Mouse (Mus musculus): ENCODE measurements around the gene Was.
"Not testable (repeated sequence)": the region's sequence is repeated elsewhere in the genome, so short reads cannot be mapped to it uniquely, and the experiment has no call there.

Was gene

DNA sequence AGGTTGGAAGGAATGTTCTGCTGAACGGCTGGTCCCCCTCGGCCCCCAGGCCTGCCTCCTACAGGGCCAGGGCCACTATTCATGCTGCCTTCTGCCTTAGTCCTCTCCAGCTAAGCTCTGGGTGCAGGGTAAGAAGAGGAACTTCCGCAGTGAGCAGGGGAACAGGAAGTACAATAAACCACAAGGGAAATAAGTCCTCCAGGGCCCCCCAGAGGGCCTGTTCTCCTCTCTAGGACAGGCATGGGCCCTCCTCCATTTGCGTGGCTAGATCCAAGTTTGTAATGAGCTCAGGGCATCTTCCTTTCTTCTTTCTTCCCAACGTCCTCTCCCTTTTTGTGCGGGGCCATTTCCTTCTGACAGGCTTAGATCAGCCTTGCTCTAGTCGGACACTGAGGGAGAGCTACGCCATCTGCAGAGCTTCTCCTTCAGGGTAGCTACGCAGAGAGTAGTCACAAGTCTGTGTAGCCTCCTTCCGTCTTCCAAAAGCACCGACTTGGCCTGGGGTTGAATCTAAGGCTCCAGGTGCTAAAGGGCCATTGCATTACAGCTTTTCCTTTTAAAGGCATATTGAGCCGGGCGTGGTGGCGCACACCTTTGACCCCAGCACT is at the start of gene Was:
Gene Was (minus strand): TSS at position 153 of the 608 bp plus-strand sequence.
- no peak for DNase-seq (ENCODE audit: low read depth, low spot score)

- DNase-seq (ENCODE audit: low read depth, low spot score): no peak
Observed at GRCm38 (mm10) chrX:8139480-8139879, 49.2 kb upstream of the Was start.

DNA sequence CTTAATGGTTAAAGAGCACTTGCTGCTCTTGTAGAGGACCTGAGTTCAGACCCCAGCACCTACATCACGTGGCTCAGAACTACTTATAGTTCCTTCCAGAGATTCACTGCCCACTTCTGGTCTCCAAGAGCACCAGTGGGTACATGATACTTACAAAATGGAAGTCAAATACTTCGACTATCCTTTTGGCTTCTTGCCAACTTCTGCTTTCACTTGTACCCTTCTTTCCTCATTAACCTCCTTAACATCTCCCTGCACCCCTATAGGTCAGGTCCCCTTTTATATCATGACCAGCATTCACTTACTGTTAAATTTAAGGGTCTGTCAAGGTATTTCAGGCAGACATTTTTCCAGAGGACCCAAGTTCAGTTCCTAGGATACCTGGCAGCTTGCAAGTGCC is 45.6 kb upstream of the Was start:
- DNase-seq (ENCODE audit: low read depth, low spot score): no peak

DNA sequence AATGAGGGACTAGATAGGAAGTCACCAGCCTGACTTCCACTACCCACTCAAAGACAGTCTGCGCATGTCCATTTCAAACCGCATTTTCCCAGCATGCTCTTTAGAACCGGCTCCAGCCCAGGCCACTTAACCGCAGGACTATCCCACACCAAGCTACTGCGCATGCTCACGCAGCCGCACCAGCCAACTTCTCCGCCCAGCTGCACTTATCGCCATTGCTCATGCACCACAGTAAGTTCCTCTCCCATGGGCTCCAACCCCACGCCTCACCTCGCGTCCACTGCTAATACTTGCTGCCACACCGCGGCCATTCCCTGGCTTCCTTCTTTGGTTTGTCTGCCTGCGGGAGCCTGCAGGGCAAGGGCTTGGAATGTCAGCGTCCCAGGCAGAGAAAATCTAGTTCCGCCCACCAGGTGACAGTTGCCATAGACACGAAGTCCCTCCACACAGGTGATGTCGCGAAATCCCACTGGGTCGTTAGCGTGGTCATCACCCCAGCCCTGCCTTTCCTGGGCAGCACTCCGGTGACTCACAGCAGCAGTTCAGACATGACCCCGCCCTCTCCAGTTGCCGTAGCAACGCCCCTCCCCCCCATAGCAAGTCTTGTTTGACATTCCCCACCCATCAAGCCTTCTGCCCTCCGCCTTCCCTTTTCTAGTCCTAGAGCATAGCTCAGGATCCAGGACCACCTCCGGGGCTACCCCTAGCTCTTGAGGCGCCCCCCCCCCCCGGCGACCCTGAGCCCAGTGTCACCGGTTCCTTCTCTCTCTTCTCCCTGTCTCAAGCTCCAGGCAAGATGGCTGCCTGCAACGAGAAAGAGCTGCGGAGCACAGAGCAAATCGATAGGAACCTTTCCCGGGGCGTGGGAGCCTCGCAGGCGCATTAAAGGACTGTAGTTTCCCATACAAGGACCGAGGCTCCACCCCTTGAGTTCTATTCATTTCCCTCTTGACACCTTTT is 42.0 kb upstream of the Was start, which contains the start of gene Wdr13:
Gene Wdr13 (minus strand): TSS at position 876 of the 960 bp plus-strand sequence.
- DNase-seq (ENCODE audit: low read depth, low spot score): peak; percentile 54

GRCm38 (mm10) chrX:8131393-8131792 is 41.1 kb upstream of the Was start:
- DNase-seq (ENCODE audit: low read depth, low spot score): no peak

DNA sequence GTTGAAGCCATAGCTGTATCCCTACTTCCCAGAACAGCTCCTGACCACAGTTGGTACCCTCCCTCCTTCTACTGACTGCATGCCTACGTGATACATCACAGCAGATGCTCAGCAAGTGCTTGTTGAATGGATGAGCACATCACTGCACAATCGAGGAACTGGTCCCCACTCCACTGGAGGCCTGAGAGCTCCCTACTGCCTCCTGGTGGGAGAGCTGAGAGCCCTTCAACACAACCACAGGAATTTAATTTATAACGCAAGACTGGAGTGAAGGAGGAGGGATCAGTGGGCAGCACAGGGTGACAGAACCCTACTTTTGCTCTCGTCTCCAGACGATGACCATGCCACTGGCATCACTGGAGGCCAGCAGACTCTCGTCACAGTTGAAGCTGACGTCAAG is 34.9 kb upstream of the Was start:
- no peak for DNase-seq (ENCODE audit: low read depth, low spot score)

DNA sequence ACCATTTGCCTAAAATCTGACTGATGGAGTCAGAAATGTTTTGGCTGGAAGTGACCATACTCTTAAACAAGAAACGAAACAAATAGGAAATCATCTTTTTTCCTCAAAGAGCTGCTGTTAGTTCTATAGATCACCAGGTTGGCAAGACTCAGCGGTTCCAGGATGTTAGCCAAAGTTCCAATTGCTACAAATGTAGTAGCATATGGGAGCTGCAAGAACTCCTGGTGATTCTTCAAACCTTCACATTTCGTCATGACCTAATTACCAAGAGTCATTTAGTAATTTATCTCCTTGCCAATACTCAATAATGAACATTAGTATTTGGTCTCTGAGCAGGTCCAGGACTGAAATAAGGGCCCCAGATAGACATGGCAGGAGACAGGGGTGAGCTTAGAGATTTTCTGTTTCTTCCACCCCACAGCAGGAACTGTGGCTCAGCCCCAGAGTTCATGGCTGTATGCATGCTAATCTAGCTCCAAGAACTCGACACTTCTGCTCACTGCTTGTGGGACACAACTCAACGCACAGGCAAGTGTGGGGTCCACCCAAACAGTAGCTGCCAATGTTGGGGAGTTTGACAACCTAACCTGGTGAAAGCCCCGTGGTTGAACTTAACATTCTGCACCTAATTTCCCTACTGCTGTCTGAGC is 33.6 kb upstream of the Was start:
- DNase-seq (ENCODE audit: low read depth, low spot score): no peak

- no peak for DNase-seq (ENCODE audit: low read depth, low spot score)
Observed at GRCm38 (mm10) chrX:8117264-8117663, 27.0 kb upstream of the Was start.

DNA sequence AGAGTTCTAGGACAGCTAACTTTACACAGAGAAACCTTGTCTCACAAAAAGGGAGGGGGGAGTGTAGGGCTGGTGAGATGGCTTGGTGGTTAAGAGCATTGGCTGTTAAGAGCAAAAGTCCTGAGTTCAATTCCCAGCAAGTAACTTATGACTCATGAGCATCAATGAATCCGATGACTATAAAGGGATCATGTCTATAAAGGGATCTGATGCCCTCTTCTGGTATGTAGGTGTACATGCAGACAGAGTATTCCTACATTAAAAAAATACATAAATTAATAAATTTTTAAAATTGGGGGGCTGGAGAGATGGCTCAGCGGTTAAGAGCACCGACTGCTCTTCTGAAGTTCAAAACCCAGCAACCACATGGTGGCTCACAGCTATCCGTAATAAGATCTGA is 25.0 kb upstream of the Was start:
- DNase-seq (ENCODE audit: low read depth, low spot score): no peak

DNA sequence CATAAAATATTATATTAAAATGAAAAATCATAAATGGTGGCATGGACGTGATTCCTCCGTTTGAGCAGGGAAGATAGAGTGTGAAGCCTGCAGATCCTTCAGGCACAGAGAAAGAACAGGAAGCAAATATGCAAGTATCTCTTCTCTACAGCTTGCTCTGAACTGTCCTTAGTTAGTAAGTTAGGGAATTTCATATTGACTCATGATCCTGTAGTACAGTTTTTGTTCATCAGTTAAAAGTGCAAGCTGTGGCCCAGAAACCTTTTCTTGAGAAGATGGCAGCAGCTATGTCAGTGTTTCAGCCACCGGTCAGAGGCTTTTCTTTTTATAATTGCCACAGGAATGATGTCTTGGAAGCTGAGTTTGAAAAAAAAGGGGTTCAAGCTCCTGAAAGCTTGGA is 14.7 kb upstream of the Was start:
- DNase-seq (ENCODE audit: low read depth, low spot score): no peak

- no peak for DNase-seq (ENCODE audit: low read depth, low spot score)
Observed at GRCm38 (mm10) chrX:8102213-8102668, 11.9 kb upstream of the Was start.

DNA sequence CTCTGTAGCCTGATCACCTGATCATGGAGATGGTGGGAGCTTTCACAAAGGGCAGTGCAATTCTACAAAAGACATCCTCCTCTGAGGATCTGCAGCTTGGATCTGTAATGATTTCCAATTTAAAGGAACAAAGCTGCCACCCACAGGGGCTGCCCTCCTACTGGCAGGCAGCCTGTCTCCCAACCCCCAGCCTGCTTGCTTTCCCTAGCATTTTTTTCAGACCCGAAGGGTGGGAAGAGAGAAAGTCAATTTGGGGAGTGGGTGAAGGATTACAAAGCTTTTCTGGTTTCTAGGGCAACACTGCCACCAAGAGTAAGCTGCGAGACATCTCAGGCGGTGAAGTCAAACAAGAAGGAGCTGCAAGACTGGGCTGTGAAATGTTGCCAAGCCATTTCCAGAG is 10.7 kb upstream of the Was start:
- peak; percentile 31 for DNase-seq (ENCODE audit: low read depth, low spot score)

- DNase-seq (ENCODE audit: low read depth, low spot score): no peak
Observed at GRCm38 (mm10) chrX:8099435-8099834, 9.1 kb upstream of the Was start.

DNA sequence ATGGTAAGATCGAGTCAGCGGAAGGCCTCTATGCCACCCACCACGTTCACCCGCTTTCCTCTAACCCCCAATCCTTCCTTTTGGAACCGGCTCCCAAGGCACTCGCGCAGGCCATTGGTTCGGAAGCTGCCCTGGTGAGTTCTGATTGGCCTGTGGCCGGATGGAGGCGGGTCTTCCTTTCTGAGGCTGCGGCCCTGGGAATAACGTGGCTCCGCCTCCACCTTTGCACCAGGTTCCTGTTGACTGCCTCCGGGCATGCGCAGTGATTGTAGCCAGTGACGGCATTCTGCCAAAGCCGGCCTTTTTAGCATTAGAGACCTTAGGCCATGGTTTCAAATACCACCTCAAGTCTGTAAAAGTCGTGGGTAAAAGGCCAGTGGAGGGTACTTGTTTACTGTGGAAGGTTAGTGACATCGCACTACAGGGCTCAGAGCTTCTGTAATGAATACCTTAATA is 6.5 kb upstream of the Was start:
- peak; percentile 78 for DNase-seq (ENCODE audit: low read depth, low spot score)

- DNase-seq (ENCODE audit: low read depth, low spot score): not testable (repeated sequence)
Observed at GRCm38 (mm10) chrX:8096068-8096786, 5.9 kb upstream of the Was start.

DNA sequence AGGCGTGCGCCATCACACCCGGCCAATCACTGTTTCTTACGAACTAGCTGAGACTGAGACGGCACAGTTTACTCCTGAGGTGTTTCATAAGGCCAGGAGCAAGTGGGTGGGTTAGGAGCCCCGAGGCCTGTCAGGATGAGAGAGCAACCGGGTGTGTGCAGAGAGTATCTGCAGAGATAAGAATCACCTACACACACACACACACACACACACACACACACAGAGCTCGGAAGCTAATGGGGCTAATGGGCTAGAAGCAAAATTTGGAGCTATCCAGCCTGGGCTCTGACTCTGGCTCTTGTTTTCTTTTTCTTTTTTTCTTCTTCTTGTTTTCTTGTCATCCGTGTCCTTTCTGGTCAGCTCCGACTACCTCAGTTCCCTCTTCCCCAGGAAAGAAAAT is 5.2 kb upstream of the Was start:
- DNase-seq (ENCODE audit: low read depth, low spot score): no peak

GRCm38 (mm10) chrX:8090954-8091347 is 653 bp upstream of the Was start:
- not testable (repeated sequence) for DNase-seq (ENCODE audit: low read depth, low spot score)

GRCm38 (mm10) chrX:8089746-8090145 is 552 bp downstream of the Was start:
- DNase-seq (ENCODE audit: low read depth, low spot score): no peak

DNA sequence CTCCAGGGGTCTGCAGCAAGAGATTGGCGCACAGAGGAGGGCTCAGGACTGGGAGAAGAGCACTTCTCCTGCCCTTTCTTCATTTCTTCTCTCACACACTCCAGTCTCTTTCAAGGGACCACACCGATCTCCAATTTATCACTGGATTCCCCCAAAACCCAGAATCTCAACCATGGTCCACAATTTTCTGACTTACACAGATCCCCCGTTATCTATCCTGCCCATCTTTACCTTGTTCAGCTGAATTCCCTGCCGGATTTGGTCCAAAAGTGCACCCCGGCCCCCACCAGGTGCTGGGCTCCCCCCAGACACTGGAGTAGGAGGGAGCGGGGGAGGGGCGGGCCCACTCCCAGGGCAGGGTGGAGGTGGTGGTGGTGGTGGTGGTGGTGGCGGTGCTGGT is 4.7 kb downstream of the Was start:
- no peak for DNase-seq (ENCODE audit: low read depth, low spot score)

GRCm38 (mm10) chrX:8084771-8085259 is 5.5 kb downstream of the Was start:
- no peak for DNase-seq (ENCODE audit: low read depth, low spot score)

DNA sequence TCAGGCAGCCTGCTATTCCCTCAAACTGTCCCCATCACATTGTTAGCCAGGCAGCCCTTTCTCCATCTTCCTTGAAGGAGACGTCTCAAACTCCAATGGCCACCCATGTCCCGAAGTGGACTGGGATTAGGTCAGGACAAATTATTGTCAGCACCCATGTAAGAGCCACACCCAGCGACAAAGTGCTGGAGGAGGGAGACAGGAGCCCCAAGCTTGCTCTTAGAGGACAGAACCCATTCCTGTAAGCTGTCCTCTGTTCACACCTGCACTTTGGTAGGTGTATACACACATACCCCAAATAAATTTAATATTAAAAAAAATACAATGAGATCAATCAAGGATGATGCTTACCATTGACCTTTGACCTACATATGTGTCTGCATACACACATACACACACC is 15.2 kb downstream of the Was start:
- no peak for DNase-seq (ENCODE audit: low read depth, low spot score)
